Mouse (Mus musculus) large intestine, adult 2 months (tissue): Measurements from ENCODE around the gene Chfr. TPM values are rescaled to one million over a fixed set of nuclear protein-coding genes. Genes with fewer than 3 reads are reported as not detected.

Experiments used
- DNase-seq: peaks from one replicate; pipeline ENCODE4 v3.0.0-alpha.2; 2012; ENCODE audit warnings: low read depth, low spot score
- WGBS: fragments of 180-500 bp; shearing (Covaris S2); methylation state at CpG from one replicate; pipeline ENCODE4 v1.1.7; 2018; 5-methylcytosine and 5-hydroxymethylcytosine counted together
- polyA plus RNA-seq: library from polyadenylated mRNA; depleted of rRNA; stranded (reverse); fragments of >200 nt; gene quantifications from 2 replicates; pipeline ENCODE4 v1.2.3, GENCODE M21; 2012; rRNA removed

Chfr gene
- polyA plus RNA-seq, 1 experiment: 34.2 TPM

GRCm38 (mm10) chr5:110220331-110220730, 84.7 kb downstream of the Chfr start:
- no peak for DNase-seq
- WGBS: 94% methylated on average over 4 of the region's 4 CpGs

Other genes with a start within 250 kb of the Chfr start
- 1.0 and 1.5 TPM in 2 replicates for gene Gm15446, start 212.4 kb upstream of the Chfr start, polyA plus RNA-seq
- gene Zfp932, start 139.3 kb upstream of the Chfr start, polyA plus RNA-seq: 2.3 and 2.4 TPM in 2 replicates
- gene Gm17655, start 63.3 kb upstream of the Chfr start, polyA plus RNA-seq: 0.21 and 0.23 TPM in 2 replicates
- gene Gm35315, start 41.4 kb upstream of the Chfr start, polyA plus RNA-seq: 0.20 and 0.41 TPM in 2 replicates
- gene Plcxd1, start 35.9 kb upstream of the Chfr start, polyA plus RNA-seq: 0.36 and 0.49 TPM in 2 replicates
- 70.5 and 76.0 TPM in 2 replicates for gene Gtpbp6, start 27.6 kb upstream of the Chfr start, polyA plus RNA-seq
- gene Zfp605, start 25.8 kb upstream of the Chfr start, polyA plus RNA-seq: 0.30 and 0.44 TPM in 2 replicates
- 4.7 and 8.6 TPM in 2 replicates for gene Golga3, start 40.9 kb downstream of the Chfr start, polyA plus RNA-seq
- gene Ankle2, start 95.2 kb downstream of the Chfr start, polyA plus RNA-seq: 4.7 and 7.2 TPM in 2 replicates
- gene Pgam5, start 134.1 kb downstream of the Chfr start, polyA plus RNA-seq: 19.0 and 21.0 TPM in 2 replicates
- 5.1 and 5.9 TPM in 2 replicates for gene Pxmp2, start 150.3 kb downstream of the Chfr start, polyA plus RNA-seq
- 12.3 and 14.4 TPM in 2 replicates for gene Pole, start 150.5 kb downstream of the Chfr start, polyA plus RNA-seq
- 4.9 and 5.0 TPM in 2 replicates for gene P2rx2, start 207.4 kb downstream of the Chfr start, polyA plus RNA-seq
- gene Lrcol1, start 208.9 kb downstream of the Chfr start, polyA plus RNA-seq: 0.16 TPM in 1 of 2 replicates, not detected in the other